Mouse (Mus musculus) spleen, adult 2 months (tissue): ENCODE data around the gene Gm20388.

ENCODE experiments used
- CTCF ChIP-seq: fragments of 200-500 bp; IDR thresholded peaks from 2 replicates; pipeline ENCODE4 v1.5.1; 2011; ENCODE audit warnings: mild to moderate bottlenecking, inconsistent platforms; ENCODE audit not compliant: insufficient read depth, insufficient read length, insufficient replicate concordance; ENCODE audit errors: extremely low read depth
- POLR2A ChIP-seq: fragments of 200-500 bp; IDR thresholded peaks from 2 replicates; pipeline ENCODE4 v1.6.1; 2011; ENCODE audit warnings: low read depth, low read length, inconsistent platforms

- TF ChIP-seq CTCF (no peak), POLR2A (no peak)
These were observed 4363.9 kb downstream of the Gm20388 start for GRCm38 (mm10) chr8:124274441-124275120.
